Comparison of ENCODE assay signal across 18 mouse cellular contexts in the genomic region with DNA sequence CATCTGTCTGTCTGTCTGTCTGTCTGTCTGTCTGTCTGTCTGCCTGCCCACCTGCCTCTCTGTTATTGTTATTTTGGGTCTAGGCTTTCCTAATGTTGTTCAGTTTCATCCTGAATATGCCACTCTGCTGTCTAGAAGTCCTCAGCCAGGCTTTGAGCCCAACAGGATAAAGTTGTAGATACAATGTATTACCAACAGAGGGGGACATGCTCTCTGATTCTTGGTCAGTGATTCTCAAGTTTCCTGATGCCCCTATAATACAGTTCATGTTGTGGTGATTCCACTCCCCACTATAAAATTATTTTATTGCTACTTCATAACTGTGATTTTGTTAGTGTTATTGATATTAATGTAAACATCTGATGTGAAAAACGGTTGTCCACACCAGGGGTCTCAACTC. TPM values are rescaled to one million over a fixed set of nuclear protein-coding genes. Genes with fewer than 3 reads are reported as not detected.
DNase-seq lines count a peak whose midpoint lies in the region; ATAC-seq and TF ChIP-seq lines count a peak whose summit lies in the region.
"Had no signal": no experiment of that assay in that cellular context is flagged by ENCODE, and none has a peak within 500 bp of the region (broad histone marks: within the 10 kb centered on the region; RNA-seq: fewer than 3 reads in every experiment).

No protein-coding gene starts in this region.

- no peaks in the 10 kb centered on the region for H3K4me1 ChIP-seq in intestine, postnatal 0 days (replicated peaks; ENCODE audit: control insufficient read depth, insufficient read depth, low read length)
- H3K4me1 ChIP-seq in intestine, embryonic 15.5 days (replicated peaks), result no peaks in the 10 kb centered on the region
- H3K4me1 ChIP-seq: hindbrain, embryonic 15.5 days; neural tube, embryonic 15.5 days had no signal

- DNase-seq in retina, embryonic 14.5 days (ENCODE audit: low spot score), result peak; percentile 17
- no peak for DNase-seq in retina, postnatal 1 day
- DNase-seq in adipocyte (ENCODE audit: low spot score), result peak; percentile 62
- no peak for DNase-seq in cerebellum, postnatal 14 days
- DNase-seq: cerebellum, adult 18-20 months; heart, postnatal 10 days; kidney, adult 9 months had no signal

- H3K36me3 ChIP-seq in intestine, postnatal 0 days (ENCODE audit: control insufficient read depth, insufficient read depth), result no peaks in the 10 kb centered on the region
- no peaks in the 10 kb centered on the region for H3K36me3 ChIP-seq in intestine, embryonic 15.5 days
- H3K36me3 ChIP-seq: hindbrain, embryonic 15.5 days; neural tube, embryonic 15.5 days had no signal

- H3K27ac ChIP-seq in intestine, postnatal 0 days (ENCODE audit: low read depth, low read length), result no peak overlapping the region
- no peak overlapping the region for H3K27ac ChIP-seq in intestine, embryonic 15.5 days
- H3K27ac ChIP-seq: hindbrain, embryonic 15.5 days; liver, embryonic 14.5 days; macrophage; neural tube, embryonic 15.5 days had no signal

- no peak overlapping the region for H3K4me3 ChIP-seq in intestine, postnatal 0 days (ENCODE audit: low read depth, low read length)
- H3K4me3 ChIP-seq in intestine, embryonic 15.5 days (replicated peaks), result no peak overlapping the region
- H3K4me3 ChIP-seq: hindbrain, embryonic 15.5 days; neural tube, embryonic 15.5 days had no signal

- WGBS in intestine, postnatal 0 days, result 32% methylated on average over 1 of the region's 1 CpGs
- WGBS in intestine, embryonic 15.5 days, result 27% methylated on average over 1 of the region's 1 CpGs

- no peaks in the 10 kb centered on the region for H3K9me3 ChIP-seq in intestine, postnatal 0 days (ENCODE audit: control insufficient read depth)
- no peaks in the 10 kb centered on the region for H3K9me3 ChIP-seq in intestine, embryonic 15.5 days
- H3K9me3 ChIP-seq: hindbrain, embryonic 15.5 days; neural tube, embryonic 15.5 days had no signal

- ATAC-seq in intestine, postnatal 0 days, result no peak
- no peak for ATAC-seq in intestine, embryonic 15.5 days
- ATAC-seq in activated CD4-positive, CD25-positive, alpha-beta regulatory T cell, adult 4 months, result no peak

- TF ChIP-seq CTCF in intestine, postnatal 0 days (IDR thresholded peaks at IDR 0.05; ENCODE audit: low read depth), result peak; percentile 60

- no peak overlapping the region for H3K9ac ChIP-seq in intestine, postnatal 0 days (ENCODE audit: low read depth, low read length)
- no peak overlapping the region for H3K9ac ChIP-seq in intestine, embryonic 15.5 days
- H3K9ac ChIP-seq: hindbrain, embryonic 15.5 days; liver, embryonic 14.5 days; neural tube, embryonic 15.5 days had no signal

- H3K27me3 ChIP-seq in intestine, postnatal 0 days (replicated peaks; ENCODE audit: control insufficient read depth, insufficient read depth, low read length), result no peaks in the 10 kb centered on the region
- no peaks in the 10 kb centered on the region for H3K27me3 ChIP-seq in intestine, embryonic 15.5 days (replicated peaks)
- H3K27me3 ChIP-seq: hindbrain, embryonic 15.5 days; neural tube, embryonic 15.5 days had no signal

- H3K4me2 ChIP-seq in intestine, postnatal 0 days (replicated peaks; ENCODE audit: low read depth), result no peak overlapping the region
- H3K4me2 ChIP-seq in intestine, embryonic 15.5 days (replicated peaks), result no peak overlapping the region
- H3K4me2 ChIP-seq: hindbrain, embryonic 15.5 days; neural tube, embryonic 15.5 days had no signal

RNA-seq across cellular contexts. Expression of a gene that starts 1.9 kb away (rescaled TPM):
- not detected in 2 replicates for polyA plus RNA-seq in intestine, postnatal 0 days (2015; fragmentation: Nextera tagmentation; extraction: Ambion mirVana)
- polyA plus RNA-seq in intestine, embryonic 15.5 days (2015; fragmentation: Nextera tagmentation; extraction: Ambion mirVana), result not detected in 2 replicates
- polyA plus RNA-seq in activated CD4-positive, CD25-positive, alpha-beta regulatory T cell, adult 4 months (2017; shearing (Covaris generic)), result not detected
- polyA plus RNA-seq: embryonic facial prominence, embryonic 11.5 days; hindbrain, embryonic 15.5 days; liver, embryonic 14.5 days; macrophage; neural tube, embryonic 15.5 days; spleen, adult 2 months; testis, adult 2 months; urinary bladder, adult 2 months had no signal

RNA-seq across cellular contexts. Expression of a gene that starts 9.0 kb away (rescaled TPM):
- polyA plus RNA-seq in intestine, postnatal 0 days (2015; fragmentation: Nextera tagmentation; extraction: Ambion mirVana), result not detected in 2 replicates
- not detected in 2 replicates for polyA plus RNA-seq in intestine, embryonic 15.5 days (2015; fragmentation: Nextera tagmentation; extraction: Ambion mirVana)
- polyA plus RNA-seq in activated CD4-positive, CD25-positive, alpha-beta regulatory T cell, adult 4 months (2017; shearing (Covaris generic)), result not detected
- polyA plus RNA-seq: embryonic facial prominence, embryonic 11.5 days; hindbrain, embryonic 15.5 days; liver, embryonic 14.5 days; macrophage; neural tube, embryonic 15.5 days; spleen, adult 2 months; testis, adult 2 months; urinary bladder, adult 2 months had no signal

RNA-seq across cellular contexts. Expression of a gene that starts 15.3 kb away (rescaled TPM):
- polyA plus RNA-seq in intestine, postnatal 0 days (2015; fragmentation: Nextera tagmentation; extraction: Ambion mirVana), result not detected in 2 replicates
- not detected in 2 replicates for polyA plus RNA-seq in intestine, embryonic 15.5 days (2015; fragmentation: Nextera tagmentation; extraction: Ambion mirVana)
- polyA plus RNA-seq in activated CD4-positive, CD25-positive, alpha-beta regulatory T cell, adult 4 months (2017; shearing (Covaris generic)), result not detected
- polyA plus RNA-seq: embryonic facial prominence, embryonic 11.5 days; hindbrain, embryonic 15.5 days; liver, embryonic 14.5 days; macrophage; neural tube, embryonic 15.5 days; spleen, adult 2 months; testis, adult 2 months; urinary bladder, adult 2 months had no signal

RNA-seq across cellular contexts. Expression of a gene that starts 21.1 kb away (rescaled TPM):
- not detected in 2 replicates for polyA plus RNA-seq in intestine, postnatal 0 days (2015; fragmentation: Nextera tagmentation; extraction: Ambion mirVana)
- not detected in 2 replicates for polyA plus RNA-seq in intestine, embryonic 15.5 days (2015; fragmentation: Nextera tagmentation; extraction: Ambion mirVana)
- polyA plus RNA-seq in activated CD4-positive, CD25-positive, alpha-beta regulatory T cell, adult 4 months (2017; shearing (Covaris generic)), result not detected
- polyA plus RNA-seq: embryonic facial prominence, embryonic 11.5 days; hindbrain, embryonic 15.5 days; liver, embryonic 14.5 days; macrophage; spleen, adult 2 months; testis, adult 2 months; urinary bladder, adult 2 months had no signal

RNA-seq across cellular contexts. Expression of a gene that starts 28.2 kb away (rescaled TPM):
- 5.2 and 5.3 TPM in 2 replicates for polyA plus RNA-seq in intestine, postnatal 0 days (2015; fragmentation: Nextera tagmentation; extraction: Ambion mirVana)
- not detected in 2 replicates for polyA plus RNA-seq in intestine, embryonic 15.5 days (2015; fragmentation: Nextera tagmentation; extraction: Ambion mirVana)
- polyA plus RNA-seq in activated CD4-positive, CD25-positive, alpha-beta regulatory T cell, adult 4 months (2017; shearing (Covaris generic)), result under 1 TPM in 1 of 2 experiments, not detected in 1; 0.75 TPM
- polyA plus RNA-seq: embryonic facial prominence, embryonic 11.5 days; hindbrain, embryonic 15.5 days; liver, embryonic 14.5 days; macrophage; neural tube, embryonic 15.5 days; testis, adult 2 months had no signal

Comparison
In these comparisons a context has a peak if more than half of its experiments do, and no peak if none do; other contexts are left out.
1. DNase-seq: peak in retina, embryonic 14.5 days (single experiment) and adipocyte (single experiment); none in retina, postnatal 1 day (single experiment) and cerebellum, postnatal 14 days (0 of 2).